In the genomic region with DNA sequence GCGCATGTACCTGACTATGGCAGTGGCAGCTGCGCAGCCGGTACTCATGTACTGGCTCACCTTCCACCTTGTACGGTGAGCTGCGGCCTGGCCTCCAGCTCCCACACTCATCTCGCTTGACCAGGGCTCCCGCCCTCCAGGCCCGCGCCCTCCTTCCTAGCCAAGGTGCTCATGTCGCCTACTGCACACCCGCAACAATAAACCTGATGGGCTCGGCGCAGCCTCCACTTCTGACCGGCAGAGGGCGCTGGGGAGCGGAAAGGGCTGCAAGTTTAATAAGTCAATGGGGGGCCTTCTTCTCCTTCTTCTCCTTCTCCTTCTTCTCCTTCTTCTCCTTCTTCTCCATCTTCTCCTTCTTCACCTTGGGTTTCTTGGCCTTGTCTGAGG, we compare ENCODE assay signal across 8 mouse cellular contexts. TPM values are rescaled to one million over a fixed set of nuclear protein-coding genes. Genes with fewer than 3 reads are reported as not detected.
DNase-seq lines count a peak whose midpoint lies in the region; ATAC-seq and TF ChIP-seq lines count a peak whose summit lies in the region.

No protein-coding gene starts in this region.

- peak overlapping the region; percentile 40 for H3K4me2 ChIP-seq in hindbrain, embryonic 13.5 days

- H3K36me3 ChIP-seq in hindbrain, embryonic 13.5 days = peaks cover 31% of the 10 kb centered on the region

- peak; percentile 69 for DNase-seq in Muller cell, postnatal 12 days (ENCODE audit: inconsistent ontology term)
- DNase-seq in cerebellum, adult 9-10 months = peak; percentile 79
- DNase-seq in frontal cortex, postnatal 25 days (ENCODE audit: low spot score in 2 of 2) = peak; percentile 51 to 63
- peak; percentile 71 to 82 for DNase-seq in left cerebral cortex, adult 2 months (ENCODE audit: extremely low spot score in 1 of 2, low spot score in 2 of 2)
- DNase-seq in right cerebral cortex, postnatal 14 days = peak; percentile 70
- peak; percentile 86 to 88 for DNase-seq in urinary bladder, postnatal 36 days (ENCODE audit: low spot score in 2 of 2)

- H3K27ac ChIP-seq in hindbrain, embryonic 13.5 days = no peak overlapping the region
- no peak overlapping the region for H3K27ac ChIP-seq in left cerebral cortex, adult 2 months

- peaks cover 32% of the 10 kb centered on the region for H3K27me3 ChIP-seq in hindbrain, embryonic 13.5 days

- H3K9ac ChIP-seq in hindbrain, embryonic 13.5 days = no peak overlapping the region

- no peaks in the 10 kb centered on the region for H3K9me3 ChIP-seq in hindbrain, embryonic 13.5 days

- intact Hi-C loops in left cerebral cortex, adult 2 months (cut with DNase I) = loop anchor here (2.0 to 5.0 kb wide), 2 partner anchors 53 to 195 kb away; no protein-coding TSS in a partner anchor

- peaks cover 11% of the 10 kb centered on the region for H3K4me1 ChIP-seq in hindbrain, embryonic 13.5 days (replicated peaks)

- no peak for ATAC-seq in hindbrain, embryonic 13.5 days (ENCODE audit: low FRiP score)
- peak; percentile 43 for ATAC-seq in megakaryocyte-erythroid progenitor cell, adult 5-6 weeks (replicated peaks; ENCODE audit: low FRiP score, low TSS enrichment, poor library complexity, severe bottlenecking)

- peak; percentile 90 for TF ChIP-seq CTCF in left cerebral cortex, adult 2 months (IDR thresholded peaks at IDR 0.05)

- 25% methylated on average over 16 of the region's 16 CpGs for WGBS in hindbrain, embryonic 13.5 days

- H3K4me3 ChIP-seq in hindbrain, embryonic 13.5 days = no peak overlapping the region; the same call in 1 of the 2 replicates
- H3K4me3 ChIP-seq in left cerebral cortex, adult 2 months = no peak overlapping the region

RNA-seq across cellular contexts. Expression of a gene that starts 1.0 kb away (rescaled TPM):
- polyA plus RNA-seq in hindbrain, embryonic 13.5 days (2015; fragmentation: Nextera tagmentation; extraction: Ambion mirVana) = 1.7 and 2.1 TPM in 2 replicates
- total RNA-seq in left cerebral cortex, adult 2 months (2021) = under 1 TPM in 1 of 2 experiments, not detected in 1; 0.32 TPM
- 0.74 and 0.98 TPM in 2 replicates for total RNA-seq in megakaryocyte-erythroid progenitor cell, adult 5-6 weeks (2014; fragmentation: Nextera tagmentation)
- 5.6 TPM in 1 of 2 replicates, not detected in the other for total RNA-seq in megakaryocyte-erythroid progenitor cell, adult 5-6 weeks (2017)

RNA-seq across cellular contexts. Expression of a gene that starts 9.2 kb away (rescaled TPM):
- polyA plus RNA-seq in hindbrain, embryonic 13.5 days (2015; fragmentation: Nextera tagmentation; extraction: Ambion mirVana) = 79.0 and 79.8 TPM in 2 replicates
- 10 to 100 TPM; 44.3 to 47.2 TPM for total RNA-seq in left cerebral cortex, adult 2 months (2021)
- total RNA-seq in megakaryocyte-erythroid progenitor cell, adult 5-6 weeks (2014; fragmentation: Nextera tagmentation) = 32.2 and 50.7 TPM in 2 replicates
- total RNA-seq in megakaryocyte-erythroid progenitor cell, adult 5-6 weeks (2017) = 11.4 and 23.5 TPM in 2 replicates

RNA-seq across cellular contexts. Expression of a gene that starts 15.0 kb away (rescaled TPM):
- polyA plus RNA-seq in hindbrain, embryonic 13.5 days (2015; fragmentation: Nextera tagmentation; extraction: Ambion mirVana) = 0.43 and 0.57 TPM in 2 replicates
- 1 to 10 TPM; 2.9 to 3.3 TPM for total RNA-seq in left cerebral cortex, adult 2 months (2021)
- 0.45 TPM in 1 of 2 replicates, not detected in the other for total RNA-seq in megakaryocyte-erythroid progenitor cell, adult 5-6 weeks (2014; fragmentation: Nextera tagmentation)
- total RNA-seq in megakaryocyte-erythroid progenitor cell, adult 5-6 weeks (2017) = 0.04 TPM in 1 of 2 replicates, not detected in the other

RNA-seq across cellular contexts. Expression of a gene that starts 33.5 kb away (rescaled TPM):
- 2.0 and 3.6 TPM in 2 replicates for polyA plus RNA-seq in hindbrain, embryonic 13.5 days (2015; fragmentation: Nextera tagmentation; extraction: Ambion mirVana)
- 1 to 10 TPM; 1.3 TPM for total RNA-seq in left cerebral cortex, adult 2 months (2021)
- 0.66 and 0.99 TPM in 2 replicates for total RNA-seq in megakaryocyte-erythroid progenitor cell, adult 5-6 weeks (2014; fragmentation: Nextera tagmentation)
- 0.27 TPM in 1 of 2 replicates, not detected in the other for total RNA-seq in megakaryocyte-erythroid progenitor cell, adult 5-6 weeks (2017)

RNA-seq across cellular contexts. Expression of a gene that starts 34.4 kb away (rescaled TPM):
- 42.4 and 44.0 TPM in 2 replicates for polyA plus RNA-seq in hindbrain, embryonic 13.5 days (2015; fragmentation: Nextera tagmentation; extraction: Ambion mirVana)
- total RNA-seq in left cerebral cortex, adult 2 months (2021) = 10 to 100 TPM; 26.4 to 27.8 TPM
- total RNA-seq in megakaryocyte-erythroid progenitor cell, adult 5-6 weeks (2014; fragmentation: Nextera tagmentation) = 34.9 and 39.2 TPM in 2 replicates
- total RNA-seq in megakaryocyte-erythroid progenitor cell, adult 5-6 weeks (2017) = 28.1 and 35.4 TPM in 2 replicates
